Mouse (Mus musculus): ENCODE measurements around the gene Nubp1. TPM values are rescaled to one million over a fixed set of nuclear protein-coding genes. Genes with fewer than 3 reads are reported as not detected.

Nubp1 gene
- polyA plus RNA-seq, 1 experiment from 2014 or later, result 46.1 TPM

DNA sequence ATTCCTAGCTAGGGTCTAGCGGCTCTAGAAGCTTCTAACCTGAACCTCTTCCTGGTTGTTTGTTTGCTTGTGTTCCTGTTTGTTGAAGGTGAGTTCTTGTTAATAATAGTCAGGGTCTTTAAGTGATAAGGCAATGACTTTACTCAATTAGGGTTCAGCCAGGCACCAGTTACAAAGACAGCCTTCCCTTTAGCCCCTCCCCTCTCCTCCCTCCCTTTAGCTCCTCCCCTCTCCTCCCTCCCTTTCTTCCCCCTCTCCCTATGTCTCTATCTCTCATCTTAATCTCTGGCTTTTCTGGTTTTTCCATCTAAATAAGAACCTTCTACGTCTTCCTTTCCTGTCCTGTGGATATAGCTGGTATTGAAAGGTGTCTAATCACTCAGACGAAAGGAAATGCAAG, 27.2 kb upstream of the Nubp1 start:
- no peaks in the 10 kb centered on the region for H3K4me1 ChIP-seq
- ATAC-seq (ENCODE audit: insufficient number of reproducible peaks, low FRiP score, low TSS enrichment, low read depth), result no peak
- H3K4me2 ChIP-seq, result peak overlapping the region; percentile 27
- 67% methylated on average over 3 of the region's 3 CpGs for WGBS
- H3K36me3 ChIP-seq, result no peaks in the 10 kb centered on the region
- no peak overlapping the region for H3K4me3 ChIP-seq
- H3K27me3 ChIP-seq, result no peaks in the 10 kb centered on the region
- H3K9ac ChIP-seq, result no peak overlapping the region
- no peaks in the 10 kb centered on the region for H3K9me3 ChIP-seq
- H3K27ac ChIP-seq, result peak overlapping the region; percentile 62

DNA sequence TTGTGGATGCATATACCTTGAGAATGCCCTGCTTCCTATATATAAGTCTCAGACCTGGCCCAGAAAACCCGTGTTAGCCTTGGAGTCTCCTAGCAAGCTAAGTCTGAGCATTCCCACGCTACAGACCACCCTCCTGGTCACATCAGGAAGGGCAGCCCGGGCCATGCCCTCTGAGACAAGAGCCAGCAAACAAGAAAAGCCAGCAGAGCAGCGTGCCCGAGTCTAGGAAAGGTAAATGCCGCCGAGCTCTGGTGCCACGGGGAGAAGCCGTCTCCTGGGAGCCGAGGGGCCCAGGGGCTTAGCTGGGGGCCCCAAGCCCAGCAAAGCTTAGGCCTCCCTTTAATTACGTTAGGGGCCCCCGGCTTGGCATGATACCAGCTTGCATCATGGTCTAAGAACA, 26.5 kb upstream of the Nubp1 start:
- no peaks in the 10 kb centered on the region for H3K4me1 ChIP-seq
- no peak overlapping the region for H3K4me2 ChIP-seq
- 74% methylated on average over 12 of the region's 12 CpGs for WGBS
- no peaks in the 10 kb centered on the region for H3K9me3 ChIP-seq
- H3K27me3 ChIP-seq, result no peaks in the 10 kb centered on the region
- ATAC-seq (ENCODE audit: insufficient number of reproducible peaks, low FRiP score, low TSS enrichment, low read depth), result no peak
- no peak overlapping the region for H3K4me3 ChIP-seq
- peak overlapping the region; percentile 62; the same call in 1 of the 2 replicates for H3K27ac ChIP-seq
- no peaks in the 10 kb centered on the region for H3K36me3 ChIP-seq
- H3K9ac ChIP-seq, result no peak overlapping the region

- H3K4me2 ChIP-seq, result no peak overlapping the region
- H3K4me3 ChIP-seq, result no peak overlapping the region
- no peaks in the 10 kb centered on the region for H3K36me3 ChIP-seq
- no peaks in the 10 kb centered on the region for H3K27me3 ChIP-seq
- H3K4me1 ChIP-seq, result no peaks in the 10 kb centered on the region
- no peak overlapping the region for H3K27ac ChIP-seq
- H3K9me3 ChIP-seq, result no peaks in the 10 kb centered on the region
- no peak overlapping the region for H3K9ac ChIP-seq
- 86% methylated on average over 6 of the region's 6 CpGs for WGBS
- ATAC-seq (ENCODE audit: insufficient number of reproducible peaks, low FRiP score, low TSS enrichment, low read depth), result no peak
Observed at GRCm38 (mm10) chr16:10388634-10389365, 22.9 kb upstream of the Nubp1 start.

- H3K9me3 ChIP-seq, result no peaks in the 10 kb centered on the region
- 81% methylated on average over 9 of the region's 9 CpGs for WGBS
- no peak for ATAC-seq (ENCODE audit: insufficient number of reproducible peaks, low FRiP score, low TSS enrichment, low read depth)
Observed at GRCm38 (mm10) chr16:10392587-10392986, 19.2 kb upstream of the Nubp1 start.

GRCm38 (mm10) chr16:10394699-10395540, 16.8 kb upstream of the Nubp1 start, which contains the start of gene Tekt5:
Gene Tekt5, minus strand, starts transcription at chr16:10395490.
- H3K4me3 ChIP-seq, result peak within 1 kb of the TSS; percentile 25
- ATAC-seq (ENCODE audit: insufficient number of reproducible peaks, low FRiP score, low TSS enrichment, low read depth), result no peak
- peaks cover 15% of the 10 kb centered on the region for H3K27me3 ChIP-seq
- peak within 1 kb of the TSS; percentile 49 for H3K4me2 ChIP-seq
- WGBS, result 6% methylated on average over 37 of the region's 37 CpGs
- H3K36me3 ChIP-seq, result no peaks in the 10 kb centered on the region
- no peaks in the 10 kb centered on the region for H3K9me3 ChIP-seq
- H3K4me1 ChIP-seq, result peaks cover 8% of the 10 kb centered on the region
- H3K9ac ChIP-seq, result no peak within 1 kb of the TSS
- H3K27ac ChIP-seq, result no peak within 1 kb of the TSS

More at GRCm38 (mm10) chr16:10392587-10392986, 19.2 kb upstream of the Nubp1 start:
- Histone ChIP-seq H3K4me1 (peaks cover 8% of the 10 kb centered on the region), H3K36me3 (no peaks in the 10 kb centered on the region), H3K27me3 (peaks cover 15% of the 10 kb centered on the region), H3K4me3 (no peak overlapping the region), H3K4me2 (no peak overlapping the region), H3K27ac (no peak overlapping the region), H3K9ac (no peak overlapping the region)

DNA sequence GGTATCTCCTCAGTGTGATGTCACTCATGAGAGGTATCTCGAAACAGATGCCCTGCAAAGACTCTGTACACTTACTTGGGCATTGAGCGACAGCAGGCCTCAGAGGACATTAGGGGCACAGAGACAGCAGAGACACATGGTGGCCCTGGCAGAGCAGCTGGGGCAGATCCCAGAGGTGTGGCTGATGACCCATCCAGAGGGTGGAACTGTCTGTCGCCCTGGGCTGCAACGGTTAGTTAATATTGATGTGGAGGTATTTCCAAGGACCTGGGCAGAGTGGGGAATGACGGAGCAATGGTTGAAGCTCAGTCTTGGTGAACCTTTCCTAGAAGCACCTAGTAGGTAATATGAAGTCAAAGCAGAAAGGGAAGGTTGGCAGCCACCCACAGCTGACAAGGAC, 13.0 kb upstream of the Nubp1 start:
- no peaks in the 10 kb centered on the region for H3K36me3 ChIP-seq
- no peak for ATAC-seq (ENCODE audit: insufficient number of reproducible peaks, low FRiP score, low TSS enrichment, low read depth)
- 71% methylated on average over 5 of the region's 5 CpGs for WGBS

GRCm38 (mm10) chr16:10399160-10399559, 12.6 kb upstream of the Nubp1 start:
- Histone ChIP-seq H3K27me3 (peaks cover 12% of the 10 kb centered on the region), H3K4me3 (no peak overlapping the region), H3K4me1 (peaks cover 8% of the 10 kb centered on the region), H3K27ac (no peak overlapping the region), H3K9ac (no peak overlapping the region), H3K4me2 (no peak overlapping the region), H3K9me3 (no peaks in the 10 kb centered on the region), H3K36me3 (no peaks in the 10 kb centered on the region)
- 34% methylated on average over 7 of the region's 7 CpGs for WGBS
- ATAC-seq (ENCODE audit: insufficient number of reproducible peaks, low FRiP score, low TSS enrichment, low read depth), result no peak

More for the DNA sequence above, 13.0 kb upstream of the Nubp1 start:
- H3K27me3 ChIP-seq, result peaks cover 15% of the 10 kb centered on the region
- H3K27ac ChIP-seq, result no peak overlapping the region
- no peaks in the 10 kb centered on the region for H3K9me3 ChIP-seq
- peaks cover 8% of the 10 kb centered on the region for H3K4me1 ChIP-seq
- no peak overlapping the region for H3K9ac ChIP-seq
- H3K4me2 ChIP-seq, result no peak overlapping the region
- H3K4me3 ChIP-seq, result no peak overlapping the region

GRCm38 (mm10) chr16:10415976-10416375, 4.2 kb downstream of the Nubp1 start:
- no peak overlapping the region for H3K4me2 ChIP-seq

DNA sequence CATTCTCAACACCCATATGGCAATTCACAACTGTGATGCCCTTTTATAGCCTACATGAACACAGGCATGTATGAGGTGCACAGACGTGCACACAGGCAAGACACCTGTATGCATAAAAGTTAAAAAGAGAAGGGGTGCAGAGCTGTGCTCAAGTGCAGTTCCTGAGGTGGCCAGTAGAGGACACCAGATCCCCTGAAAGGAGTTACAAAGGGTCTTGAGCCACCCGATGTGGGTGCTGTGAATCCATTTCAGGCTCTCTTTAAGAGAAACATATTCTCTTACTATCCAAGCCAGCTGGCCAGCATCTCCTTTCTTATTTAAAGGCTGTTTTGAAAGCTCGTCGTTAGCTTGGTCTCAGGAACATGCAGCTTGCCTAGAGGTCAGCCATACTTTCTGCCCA, 5.1 kb downstream of the Nubp1 start:
- Histone ChIP-seq H3K27me3 (no peaks in the 10 kb centered on the region), H3K4me3 (no peak overlapping the region), H3K27ac (no peak overlapping the region), H3K9ac (no peak overlapping the region), H3K36me3 (peaks cover 81% of the 10 kb centered on the region), H3K9me3 (no peaks in the 10 kb centered on the region), H3K4me1 (peaks cover 10% of the 10 kb centered on the region), H3K4me2 (no peak overlapping the region)
- WGBS, result 93% methylated on average over 4 of the region's 4 CpGs
- ATAC-seq (ENCODE audit: insufficient number of reproducible peaks, low FRiP score, low TSS enrichment, low read depth), result no peak

More at GRCm38 (mm10) chr16:10415976-10416375, 4.2 kb downstream of the Nubp1 start:
- H3K4me1 ChIP-seq, result peaks cover 10% of the 10 kb centered on the region
- no peaks in the 10 kb centered on the region for H3K9me3 ChIP-seq
- 73% methylated on average over 6 of the region's 6 CpGs for WGBS
- H3K27me3 ChIP-seq, result no peaks in the 10 kb centered on the region
- peaks cover 72% of the 10 kb centered on the region for H3K36me3 ChIP-seq
- ATAC-seq (ENCODE audit: insufficient number of reproducible peaks, low FRiP score, low TSS enrichment, low read depth), result no peak
- no peak overlapping the region for H3K27ac ChIP-seq
- H3K4me3 ChIP-seq, result no peak overlapping the region
- no peak overlapping the region for H3K9ac ChIP-seq

DNA sequence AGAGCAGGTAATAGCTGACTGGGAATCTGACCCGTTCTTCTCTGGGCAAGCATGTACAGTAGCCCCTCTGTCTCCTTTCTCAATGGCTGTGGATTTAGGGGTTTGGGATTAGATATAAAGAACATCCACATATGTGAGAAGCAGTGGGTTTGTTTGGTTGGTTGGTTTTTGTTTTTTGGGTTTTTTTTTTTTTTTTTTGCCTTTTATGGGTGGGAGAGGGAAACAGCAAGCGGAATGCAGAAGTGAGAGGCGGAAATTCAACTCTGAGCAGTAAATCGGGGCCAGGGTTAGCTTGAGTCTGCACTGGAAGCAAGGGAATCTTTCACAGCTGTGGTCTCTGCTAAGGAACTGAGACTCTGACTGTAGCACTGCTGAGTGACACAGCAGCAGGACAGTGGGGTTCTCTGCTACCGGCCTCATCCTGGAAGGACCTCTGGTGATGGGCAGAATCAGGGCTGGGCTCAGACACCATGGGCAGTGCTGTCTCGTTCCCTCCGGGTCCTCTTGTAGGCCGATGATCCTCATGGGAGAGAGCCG, 6.0 kb downstream of the Nubp1 start:
- ATAC-seq (ENCODE audit: insufficient number of reproducible peaks, low FRiP score, low TSS enrichment, low read depth), result no peak
- no peak overlapping the region for H3K27ac ChIP-seq
- no peak overlapping the region for H3K4me2 ChIP-seq
- H3K36me3 ChIP-seq, result peaks cover 91% of the 10 kb centered on the region
- no peak overlapping the region for H3K9ac ChIP-seq
- H3K4me1 ChIP-seq, result peaks cover 3% of the 10 kb centered on the region
- WGBS, result 87% methylated on average over 9 of the region's 9 CpGs
- H3K4me3 ChIP-seq, result no peak overlapping the region
- H3K27me3 ChIP-seq, result no peaks in the 10 kb centered on the region
- H3K9me3 ChIP-seq, result no peaks in the 10 kb centered on the region

DNA sequence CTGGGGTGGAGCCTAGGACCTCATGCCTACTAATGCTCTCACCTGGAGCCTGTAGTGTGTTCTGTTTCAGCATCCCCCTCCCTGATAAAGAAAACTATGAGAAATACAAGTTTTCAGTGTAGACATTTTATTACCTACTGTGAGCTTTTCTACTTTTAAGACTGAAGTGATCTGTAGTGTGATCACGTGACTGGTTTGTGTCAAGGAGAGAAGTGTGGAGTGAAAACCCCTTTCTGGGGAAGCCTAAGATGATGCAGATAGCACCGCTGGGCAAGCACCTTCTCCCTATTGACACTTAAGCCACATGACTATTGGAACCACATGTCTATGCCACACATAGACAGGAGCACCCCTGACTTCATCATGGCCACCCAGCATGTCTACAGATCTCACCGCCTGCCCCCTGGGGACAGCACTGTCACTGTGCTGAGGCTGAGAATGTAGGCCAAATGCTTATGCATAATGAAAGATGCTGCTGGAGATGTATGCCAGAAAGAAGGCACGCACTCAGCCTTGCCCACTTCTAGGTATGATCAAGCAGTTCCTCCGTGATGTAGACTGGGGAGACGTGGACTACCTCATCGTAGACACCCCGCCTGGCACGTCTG, 8.8 kb downstream of the Nubp1 start:
- WGBS, result 95% methylated on average over 9 of the region's 9 CpGs
- H3K36me3 ChIP-seq, result peaks cover 92% of the 10 kb centered on the region

More for the DNA sequence above, 8.8 kb downstream of the Nubp1 start:
- Histone ChIP-seq H3K27me3 (no peaks in the 10 kb centered on the region), H3K4me1 (no peaks in the 10 kb centered on the region), H3K27ac (no peak overlapping the region), H3K4me3 (no peak overlapping the region), H3K9me3 (no peaks in the 10 kb centered on the region), H3K4me2 (no peak overlapping the region), H3K9ac (no peak overlapping the region)
- no peak for ATAC-seq (ENCODE audit: insufficient number of reproducible peaks, low FRiP score, low TSS enrichment, low read depth)

Measured in limb, embryonic 15.5 days (tissue).